Mouse (Mus musculus) skeletal muscle tissue, adult 2 months (tissue): ENCODE measurements around the gene Kif13a.
A peak's percentile ranks its signal among the peaks of the same experiment; 100 is the strongest.

Experiments used
- DNase-seq: peaks from one replicate; pipeline ENCODE4 v3.0.0-alpha.2; 2012; ENCODE audit warnings: low read depth, low spot score

Gene Kif13a

DNA sequence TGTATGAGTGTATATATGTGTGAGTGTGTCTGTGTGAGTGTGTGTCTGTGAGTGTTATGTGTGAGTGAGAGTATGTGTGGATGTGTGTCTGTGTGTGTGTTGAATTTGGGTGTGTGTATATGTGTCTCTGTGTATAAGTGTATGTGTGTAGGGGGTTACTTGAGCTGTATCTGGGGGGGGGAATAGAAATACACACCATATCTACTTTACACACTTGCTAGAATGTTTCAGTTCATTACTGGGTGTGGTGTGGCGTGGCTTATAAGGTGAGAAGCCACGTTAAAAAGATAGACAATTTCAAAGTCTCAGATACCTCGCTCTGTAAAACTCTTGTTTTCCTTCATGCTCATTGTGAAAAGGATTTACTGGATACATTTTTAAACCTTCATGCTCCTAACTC lies 152.2 kb downstream of the Kif13a start:
- no peak for DNase-seq

GRCm38 (mm10) chr13:46776636-46777305 lies 152.9 kb downstream of the Kif13a start:
- DNase-seq = peak; percentile 83

DNA sequence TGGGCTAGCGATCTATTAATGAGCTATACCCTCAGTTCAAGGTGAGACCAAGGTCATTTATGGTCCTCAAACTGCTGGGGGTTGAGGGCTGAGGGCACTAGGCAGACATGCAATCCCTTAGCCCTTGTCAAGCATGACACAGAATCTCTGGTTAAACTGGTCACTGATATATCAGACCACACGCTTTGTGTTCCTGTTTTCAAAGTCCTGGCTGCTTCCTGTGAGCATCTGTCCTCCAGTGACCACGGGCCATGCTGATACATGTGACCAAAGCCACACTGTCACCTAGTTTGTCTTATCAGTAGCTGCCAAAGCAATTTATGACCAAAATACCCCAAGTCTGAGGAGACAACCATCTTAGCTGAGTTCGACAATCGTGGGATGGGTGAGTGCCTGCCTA lies 154.7 kb downstream of the Kif13a start:
- DNase-seq = no peak

GRCm38 (mm10) chr13:46772581-46772980 lies 157.1 kb downstream of the Kif13a start:
- no peak for DNase-seq

GRCm38 (mm10) chr13:46765361-46765760 lies 164.3 kb downstream of the Kif13a start:
- no peak for DNase-seq

GRCm38 (mm10) chr13:46763210-46763609 lies 166.5 kb downstream of the Kif13a start:
- no peak for DNase-seq

DNA sequence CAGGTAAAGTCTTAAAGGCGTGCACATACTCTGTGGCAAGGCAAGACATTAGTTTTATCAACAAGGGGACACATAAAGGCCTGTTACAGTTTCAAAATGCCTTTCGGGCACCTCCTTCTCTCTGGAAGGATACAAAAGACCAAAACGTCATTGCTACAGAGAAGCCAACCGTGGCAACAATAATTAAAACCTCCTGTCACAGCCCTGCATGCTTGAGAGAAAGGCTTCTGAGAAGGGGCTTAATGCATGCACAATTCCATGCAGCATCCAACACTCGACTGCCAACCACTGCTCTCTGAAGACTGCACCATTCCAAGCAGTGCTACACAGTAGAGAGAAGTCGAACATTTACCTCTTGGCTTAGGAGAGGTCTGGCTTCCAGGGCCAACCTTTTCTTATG lies 168.7 kb downstream of the Kif13a start:
- no peak for DNase-seq

- DNase-seq = no peak
Measured at GRCm38 (mm10) chr13:46759281-46759809, 170.3 kb downstream of the Kif13a start.

DNA sequence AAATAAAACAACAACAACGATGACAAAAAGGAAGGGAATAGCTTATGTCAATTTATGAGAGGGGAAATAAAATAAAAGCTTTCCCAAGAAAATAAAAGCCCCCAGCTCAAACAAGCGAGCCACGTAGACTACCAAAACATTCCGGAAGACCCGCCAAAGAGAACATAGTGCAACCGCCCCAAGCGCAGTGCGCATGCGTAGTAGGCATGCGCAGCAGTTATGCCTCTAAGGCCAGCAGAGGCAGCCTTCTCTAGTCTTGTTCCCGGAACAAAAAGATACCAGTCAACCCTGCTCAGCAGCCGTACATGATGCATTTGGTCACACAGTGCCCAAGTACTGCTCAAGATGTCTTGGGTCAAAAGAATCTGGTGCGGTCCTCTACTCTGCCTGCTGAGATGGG lies 171.0 kb downstream of the Kif13a start:
- DNase-seq = no peak

DNA sequence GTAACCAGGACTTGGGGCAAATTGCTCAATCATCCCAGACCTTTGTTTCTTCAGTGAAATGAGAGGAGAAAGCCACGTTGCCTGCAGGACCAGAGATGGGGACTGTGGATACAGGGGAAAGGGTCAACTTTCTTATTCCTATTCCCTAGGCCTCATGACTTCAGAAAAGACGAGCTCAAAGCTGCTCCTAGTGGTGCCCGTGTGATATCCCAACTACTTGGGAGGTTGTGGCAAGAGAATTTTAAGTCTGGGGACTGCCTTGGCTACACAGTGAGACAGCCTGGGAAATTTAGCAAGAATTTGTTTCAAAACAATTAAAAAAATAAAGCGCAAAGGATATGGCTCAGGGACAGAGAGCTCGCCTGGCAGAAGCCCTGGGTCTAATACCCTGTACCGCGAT lies 171.7 kb downstream of the Kif13a start:
- DNase-seq = no peak

GRCm38 (mm10) chr13:46753294-46753693 lies 176.4 kb downstream of the Kif13a start:
- no peak for DNase-seq

DNA sequence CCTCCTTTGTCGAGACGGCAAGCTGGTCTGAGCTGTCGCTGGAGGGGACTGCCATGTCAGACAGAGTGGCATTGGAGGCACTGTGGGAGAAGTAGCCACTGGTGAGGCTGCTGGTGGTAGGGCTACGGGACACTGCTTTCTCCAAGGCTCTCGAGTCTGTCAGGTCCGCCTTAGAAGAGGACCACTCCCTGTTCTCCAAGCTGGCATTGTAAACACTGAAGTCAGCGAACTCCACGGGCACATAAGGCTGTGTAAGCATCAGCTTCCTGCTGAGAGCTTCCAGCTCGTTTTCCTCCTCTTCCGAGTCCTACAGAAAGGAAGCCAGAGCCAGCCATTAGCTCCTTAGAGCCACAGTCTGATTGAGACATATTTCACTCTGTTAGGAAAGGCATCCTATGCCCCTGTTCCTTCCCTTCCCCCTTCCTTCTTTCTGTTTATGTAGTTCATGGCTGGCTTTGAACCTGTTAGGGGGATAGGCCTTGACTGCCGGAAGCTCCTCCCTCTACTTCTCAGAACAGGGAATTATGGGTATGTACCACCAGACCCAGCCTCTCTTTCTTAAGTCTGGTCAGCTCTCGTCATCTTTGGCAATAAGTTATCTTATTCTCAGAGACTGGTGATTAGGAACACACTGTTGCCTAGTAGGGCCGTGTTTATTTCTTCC lies 177.0 kb downstream of the Kif13a start:
- DNase-seq = no peak

- DNase-seq = no peak
Measured at GRCm38 (mm10) chr13:46748138-46748873, 181.4 kb downstream of the Kif13a start.

DNA sequence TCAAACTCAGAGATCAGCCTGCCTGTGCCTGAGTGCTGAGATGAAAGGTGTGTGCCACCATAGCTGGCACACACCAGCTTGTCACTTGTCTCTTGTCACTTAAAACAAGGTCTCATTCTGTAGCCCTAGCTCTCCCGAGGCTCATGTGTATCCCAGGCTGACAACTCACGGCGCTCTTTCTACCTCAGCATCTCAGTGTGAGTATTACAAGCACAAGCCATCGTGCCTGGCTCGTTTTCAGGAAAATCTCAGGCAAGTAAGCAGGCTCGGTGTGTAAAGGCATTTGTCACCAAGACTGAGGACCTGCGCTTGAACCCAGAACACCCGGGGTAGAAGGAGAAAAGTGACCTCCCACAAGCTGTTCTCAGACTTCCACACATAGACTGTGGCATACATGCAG lies 185.8 kb downstream of the Kif13a start:
- DNase-seq = no peak

GRCm38 (mm10) chr13:46742367-46742766 lies 187.3 kb downstream of the Kif13a start:
- no peak for DNase-seq

DNA sequence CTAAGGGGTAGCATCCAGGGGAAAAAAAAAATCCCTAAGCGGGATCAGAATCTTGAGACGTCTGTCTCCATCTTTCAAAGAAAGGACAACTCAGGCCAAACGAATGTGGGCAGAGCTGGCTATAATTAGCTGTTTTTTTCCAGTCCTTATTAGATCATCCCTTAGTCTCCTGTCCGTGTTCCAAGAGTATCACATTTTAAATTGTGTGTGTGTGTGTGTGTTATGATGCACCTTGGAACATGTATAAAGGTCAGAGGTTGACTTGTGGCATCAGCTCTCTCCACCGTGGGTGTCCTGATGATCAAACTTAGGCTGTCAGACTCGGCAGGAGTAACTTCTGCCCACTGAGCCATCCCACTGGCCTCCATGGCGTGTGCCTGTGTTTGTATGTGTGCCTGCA lies 190.2 kb downstream of the Kif13a start:
- peak; percentile 90 for DNase-seq

- no peak for DNase-seq
Measured at GRCm38 (mm10) chr13:46737482-46737881, 192.2 kb downstream of the Kif13a start.

- DNase-seq = peak; percentile 49
Measured at GRCm38 (mm10) chr13:46736479-46736865, 193.2 kb downstream of the Kif13a start.

DNA sequence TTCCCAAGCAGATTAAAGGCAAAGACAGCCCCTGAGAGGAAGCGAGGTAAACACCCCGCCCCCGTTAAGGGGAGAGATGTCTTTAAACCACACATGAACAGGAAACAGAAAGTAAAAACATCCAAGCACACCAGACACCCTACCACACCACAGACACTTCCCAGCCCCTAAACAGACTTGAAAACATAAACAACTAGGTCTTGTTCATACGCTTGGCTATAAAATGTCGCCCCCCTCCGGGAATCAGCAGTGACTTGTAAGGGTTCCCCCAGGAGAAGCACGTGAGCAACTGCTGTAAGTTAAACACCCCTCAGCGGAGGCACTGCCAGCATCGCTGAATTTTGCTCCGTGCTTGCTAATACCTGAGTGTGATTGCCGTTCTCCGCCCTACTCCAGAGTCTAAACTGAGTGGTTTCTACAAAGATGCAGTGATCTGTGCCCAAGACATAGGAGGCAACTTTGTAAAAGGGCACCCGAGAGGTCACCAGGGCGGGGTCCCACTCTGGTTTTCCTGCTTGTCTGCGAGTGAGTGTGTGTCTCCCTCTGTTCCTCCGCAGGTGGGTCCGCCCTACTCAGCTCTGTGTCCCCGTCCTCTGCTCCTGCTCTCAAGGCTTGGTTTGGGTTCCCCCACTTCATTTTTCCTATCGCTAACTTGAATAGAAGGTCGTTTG lies 193.7 kb downstream of the Kif13a start:
- DNase-seq = peak; percentile 78

GRCm38 (mm10) chr13:46735219-46735807 lies 194.4 kb downstream of the Kif13a start:
- no peak for DNase-seq

DNA sequence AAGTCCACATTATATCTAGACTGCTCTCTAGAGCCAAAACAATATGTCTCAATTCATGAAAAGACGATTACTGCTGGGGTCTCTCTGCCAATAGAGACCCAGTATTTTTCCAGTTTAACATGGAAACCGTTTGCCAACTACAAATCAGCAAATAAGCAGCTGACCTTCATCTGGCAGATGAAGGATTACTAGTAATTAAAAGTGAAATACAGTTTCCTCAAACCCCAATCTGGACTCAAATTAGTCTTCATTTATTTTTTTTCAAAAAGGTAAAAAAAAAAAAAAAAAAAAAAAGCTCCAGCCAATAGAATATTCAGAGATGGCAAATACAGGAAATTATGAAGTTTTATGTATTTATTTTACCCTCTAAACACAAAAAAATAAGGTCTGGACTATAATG lies 199.7 kb downstream of the Kif13a start:
- DNase-seq = no peak

DNA sequence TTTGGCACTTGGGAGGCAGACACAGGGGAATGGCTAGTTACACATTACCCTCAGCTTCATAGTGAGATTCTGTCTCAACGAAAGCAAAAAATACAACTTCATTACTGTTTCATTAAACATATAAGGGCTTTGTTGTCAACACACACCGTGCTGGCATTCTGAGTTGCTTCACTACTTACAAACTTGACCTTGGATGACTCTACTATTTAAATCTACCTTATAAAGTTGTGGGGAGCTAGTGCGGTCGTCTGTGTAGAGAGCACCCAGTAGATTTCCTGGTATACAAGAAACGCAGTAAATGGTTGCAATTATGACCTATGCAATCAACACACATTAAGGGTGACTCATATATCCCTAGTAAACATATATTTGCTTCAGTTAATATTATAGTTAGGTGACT lies 201.3 kb downstream of the Kif13a start:
- DNase-seq = no peak
